Mouse (Mus musculus) lung, postnatal 10 days (tissue): Measurements from ENCODE around the gene Mvb12a.

Experiments
- DNase-seq: peaks from one replicate; pipeline ENCODE4 v3.0.0; 2021

Gene Mvb12a

GRCm38 (mm10) chr8:71527162-71527870 is 15.4 kb upstream of the Mvb12a start:
- DNase-seq, result no peak

- peak; percentile 72 for DNase-seq
Observed at GRCm38 (mm10) chr8:71528362-71529073, 14.2 kb upstream of the Mvb12a start.

DNA sequence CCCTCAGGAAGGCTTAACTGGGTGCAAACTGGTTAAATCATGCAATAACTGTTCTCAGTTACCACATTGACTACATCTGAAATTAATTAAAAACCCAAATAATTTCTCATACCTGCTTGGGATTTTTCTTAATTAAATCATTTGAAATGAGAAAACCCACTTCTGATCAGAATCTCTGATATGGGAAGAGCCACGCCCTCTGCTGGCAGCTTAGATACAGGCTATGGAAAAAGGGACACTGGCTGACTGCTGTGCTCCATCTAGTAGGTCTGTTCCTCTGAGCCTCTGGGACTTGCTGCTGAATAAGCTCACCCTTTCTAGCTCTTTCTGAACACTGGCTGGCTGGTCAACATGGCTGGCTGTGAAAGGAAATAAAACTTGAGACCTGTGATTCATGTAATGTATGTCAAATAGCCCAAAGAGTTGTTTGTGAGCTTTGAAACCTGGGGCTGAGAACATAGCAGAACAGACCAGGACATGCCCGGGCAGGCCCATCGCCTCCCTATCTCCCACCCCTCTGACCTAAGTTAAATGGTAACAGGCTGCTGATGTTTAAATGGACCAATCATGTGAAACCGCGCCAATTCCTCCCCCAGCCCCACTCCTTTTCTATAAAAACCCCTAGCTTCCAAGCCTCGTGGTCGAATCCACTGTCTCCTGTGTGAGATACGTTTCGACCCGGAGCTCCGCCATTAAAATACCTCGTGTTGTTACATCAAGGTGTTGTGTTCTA is 11.8 kb upstream of the Mvb12a start:
- DNase-seq, result peak; percentile 45

GRCm38 (mm10) chr8:71534263-71534810 is 8.4 kb upstream of the Mvb12a start:
- DNase-seq, result no peak

DNA sequence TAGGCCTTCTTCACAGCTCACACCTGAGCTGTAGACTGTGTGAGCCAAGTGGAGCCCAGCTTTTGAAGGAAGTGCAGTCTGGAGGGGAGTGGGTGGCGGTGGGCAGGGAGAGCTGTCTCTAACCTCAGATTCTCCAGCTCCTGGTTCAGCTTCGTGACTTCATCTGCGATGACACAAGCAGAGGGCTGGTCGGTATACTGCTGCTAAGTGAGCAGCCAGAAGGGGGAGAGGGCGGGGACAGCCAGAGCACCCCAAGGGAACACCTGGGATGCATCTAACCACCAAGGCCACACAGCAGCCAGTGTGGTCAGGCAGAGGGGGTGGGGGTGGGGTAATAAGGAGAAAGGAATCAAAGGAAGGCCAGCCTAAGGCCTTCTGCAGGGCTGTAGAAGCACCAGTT is 7.1 kb upstream of the Mvb12a start:
- DNase-seq, result no peak

DNA sequence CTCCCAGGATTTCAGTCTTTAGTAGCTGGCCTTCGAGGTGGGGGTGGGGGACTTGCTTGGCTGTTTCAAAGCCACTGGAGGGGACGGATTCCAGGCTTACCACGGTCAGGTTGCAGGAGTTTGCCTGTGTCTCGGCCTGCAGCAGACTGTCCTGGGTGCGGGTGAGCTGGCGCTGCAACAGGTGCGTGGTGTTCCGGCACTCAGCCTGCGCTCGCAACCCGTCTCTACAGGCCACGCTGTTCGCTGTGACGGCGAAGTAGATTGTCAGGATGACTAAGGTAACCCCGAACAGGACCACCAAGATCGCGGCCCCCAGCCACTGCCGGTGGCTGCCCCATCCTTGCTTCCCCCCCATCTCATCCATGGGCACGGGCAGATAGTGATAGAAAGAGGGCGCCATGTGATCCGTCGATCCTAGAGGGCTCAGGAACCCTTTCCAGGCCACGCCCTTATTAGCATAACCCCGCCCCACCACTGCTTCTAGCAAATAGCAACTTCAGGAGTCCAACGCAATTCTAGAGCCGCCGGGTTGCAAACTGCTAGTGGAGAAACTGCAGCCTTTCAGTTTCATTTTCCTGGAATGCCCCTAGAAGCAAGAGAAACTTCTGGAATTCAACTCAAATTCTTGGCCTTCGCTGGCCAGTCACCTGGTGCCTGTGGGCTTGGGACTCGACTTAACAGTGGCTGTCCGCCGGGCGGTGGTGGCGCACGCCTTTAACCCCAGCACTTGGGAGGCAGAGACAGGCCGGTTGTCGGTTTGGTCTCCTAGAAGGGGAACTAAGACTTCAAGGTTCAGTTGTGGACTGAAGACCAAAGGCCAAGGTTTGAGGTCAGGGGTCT is 5.5 kb upstream of the Mvb12a start, which contains the start of gene Bst2:
Gene Bst2, minus strand, starts transcription at position 429 of the 840 bp plus-strand sequence.
- peak; percentile 96 for DNase-seq

DNA sequence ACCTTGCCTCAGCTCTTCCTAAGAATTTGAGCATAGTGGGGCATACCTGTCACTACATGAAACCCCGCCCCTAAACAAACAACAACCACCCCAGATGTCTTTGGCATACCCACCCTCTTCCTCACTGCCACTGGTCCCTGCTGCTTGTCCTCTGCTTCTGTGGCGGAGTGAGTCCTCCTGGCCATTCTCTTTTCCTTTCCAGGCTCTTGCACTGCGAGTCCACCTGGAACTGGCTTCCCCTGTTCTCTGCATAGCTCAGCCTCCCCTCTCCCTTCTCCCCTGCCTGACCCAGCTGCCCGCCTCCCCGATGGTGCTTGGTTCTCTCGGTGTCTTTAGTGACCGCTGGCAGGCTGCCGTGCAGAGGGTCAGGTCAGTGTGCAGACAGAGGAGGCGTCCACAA is 1.0 kb downstream of the Mvb12a start:
- no peak for DNase-seq

DNA sequence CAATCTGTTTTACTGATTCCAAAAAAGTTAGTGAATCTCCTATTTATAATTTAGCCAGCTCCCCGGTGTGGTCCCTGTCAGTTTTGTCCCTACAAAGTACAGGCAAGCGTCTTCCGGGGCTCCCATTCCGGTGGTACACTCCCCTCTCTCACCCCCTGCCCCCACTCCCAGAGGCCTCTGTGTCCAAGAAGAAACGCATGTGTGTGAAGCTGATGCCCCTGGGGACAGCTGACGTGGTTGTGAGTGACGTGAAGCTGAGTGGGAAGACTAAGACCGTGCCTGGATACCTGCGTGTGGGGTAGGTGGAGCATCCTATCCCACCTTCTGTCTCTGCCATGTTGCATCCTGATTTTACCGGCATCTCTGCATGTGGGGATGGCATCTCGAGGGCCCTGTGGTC is 2.3 kb downstream of the Mvb12a start:
- DNase-seq, result no peak

DNA sequence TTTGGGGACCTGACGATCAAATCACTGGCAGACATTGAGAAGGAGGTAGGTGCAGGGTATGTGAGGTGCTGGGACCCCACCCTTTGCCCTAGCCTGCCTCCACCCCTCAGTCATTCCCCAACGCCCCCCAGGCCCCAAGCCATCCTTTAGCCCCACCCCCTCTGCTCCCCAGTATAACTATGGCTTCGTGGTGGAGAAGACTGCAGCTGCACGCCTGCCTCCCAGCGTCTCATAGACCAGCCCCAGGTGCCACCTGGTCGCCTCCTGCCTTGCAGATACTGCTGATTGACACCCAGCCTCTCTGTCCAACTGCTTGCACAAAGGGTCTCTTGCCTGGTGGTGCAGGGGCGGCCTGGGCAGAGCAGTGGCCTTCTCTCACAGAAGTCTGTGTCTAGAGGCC is 4.9 kb downstream of the Mvb12a start:
- DNase-seq, result no peak

DNA sequence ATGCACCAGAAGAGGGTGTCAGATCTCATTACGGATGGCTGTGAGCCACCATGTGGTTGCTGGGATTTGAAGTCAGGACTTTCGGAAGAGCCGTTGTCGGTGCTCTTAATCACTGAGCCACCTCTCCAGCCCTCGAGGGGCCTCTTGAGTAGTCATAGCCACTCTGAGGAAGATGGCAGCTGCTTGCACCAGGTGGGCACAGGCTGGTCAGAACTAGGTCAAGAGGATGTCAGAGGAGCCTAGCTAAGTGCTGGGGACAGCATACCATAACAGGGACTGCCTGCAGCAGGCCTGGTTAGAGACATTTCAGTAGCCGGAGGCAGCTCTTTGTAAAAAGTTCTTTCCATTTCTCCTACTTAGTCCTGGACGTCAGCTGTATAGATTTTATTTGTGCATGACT is 8.0 kb downstream of the Mvb12a start:
- no peak for DNase-seq

GRCm38 (mm10) chr8:71552770-71553169 is 10.0 kb downstream of the Mvb12a start:
- no peak for DNase-seq

- no peak for DNase-seq
Observed at GRCm38 (mm10) chr8:71554001-71554400, 11.3 kb downstream of the Mvb12a start.

DNA sequence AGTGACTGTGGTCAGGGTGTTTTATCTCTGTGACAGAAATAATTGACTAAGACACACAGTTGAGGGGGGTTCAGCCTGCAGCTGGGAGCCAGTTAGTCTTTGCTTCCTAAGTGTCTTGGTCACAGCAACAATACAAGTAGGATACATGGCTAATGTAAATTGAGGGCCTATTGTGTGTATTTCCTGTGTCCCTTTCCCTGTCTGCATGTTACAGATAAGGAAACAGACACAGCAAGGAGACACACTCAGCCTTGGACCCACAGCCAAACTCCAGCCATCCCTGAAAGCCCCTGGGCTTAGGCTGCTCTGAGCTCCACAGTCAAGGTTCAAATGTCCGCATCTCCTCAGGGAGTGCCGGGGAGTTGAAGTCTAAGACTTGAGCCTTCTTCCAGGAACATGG is 11.9 kb downstream of the Mvb12a start:
- DNase-seq, result no peak

GRCm38 (mm10) chr8:71558071-71558957 is 15.6 kb downstream of the Mvb12a start, which contains the start of gene Tmem221:
TSS of gene Tmem221 (minus strand) at chr8:71558871.
- no peak for DNase-seq

DNA sequence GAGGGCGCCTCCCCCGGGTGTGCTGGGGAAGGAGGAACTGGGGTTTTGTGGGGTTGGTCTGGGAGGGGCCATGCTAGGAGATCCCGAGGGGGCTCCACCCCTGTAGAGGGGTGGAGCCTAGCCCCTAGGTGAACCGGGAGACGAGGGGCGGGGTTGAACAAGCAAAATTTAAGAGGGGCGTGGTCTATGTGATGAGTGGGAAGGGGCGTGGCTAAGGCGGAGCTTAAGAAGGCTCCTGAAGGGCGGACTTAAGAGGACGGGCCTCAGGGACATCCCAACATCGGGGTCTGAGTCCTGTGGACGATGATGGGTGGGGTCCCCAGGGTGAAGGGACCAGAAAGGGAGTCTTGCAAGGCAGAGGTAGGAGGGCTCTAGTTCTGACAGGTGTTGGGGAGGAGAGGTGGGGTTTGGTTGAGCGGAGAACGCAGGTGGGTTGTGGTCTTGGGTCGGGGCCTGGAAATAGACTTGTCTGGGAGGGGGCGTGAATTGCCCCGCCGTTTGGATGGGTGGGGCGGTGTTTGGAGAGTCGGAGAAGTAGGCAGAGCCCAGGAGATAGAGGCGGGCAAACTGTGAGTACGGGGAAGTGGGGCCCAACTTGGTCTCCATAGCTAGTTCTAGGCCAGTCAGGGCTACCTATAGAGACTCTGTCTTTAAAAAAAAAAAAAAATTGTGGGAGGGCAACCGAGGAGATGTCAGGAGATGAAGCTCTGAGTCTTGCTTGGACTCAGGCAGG is 16.4 kb downstream of the Mvb12a start:
- peak; percentile 90 for DNase-seq

- DNase-seq, result no peak
Observed at GRCm38 (mm10) chr8:71560071-71560470, 17.3 kb downstream of the Mvb12a start.

GRCm38 (mm10) chr8:71560765-71561164 is 18.0 kb downstream of the Mvb12a start:
- no peak for DNase-seq

DNA sequence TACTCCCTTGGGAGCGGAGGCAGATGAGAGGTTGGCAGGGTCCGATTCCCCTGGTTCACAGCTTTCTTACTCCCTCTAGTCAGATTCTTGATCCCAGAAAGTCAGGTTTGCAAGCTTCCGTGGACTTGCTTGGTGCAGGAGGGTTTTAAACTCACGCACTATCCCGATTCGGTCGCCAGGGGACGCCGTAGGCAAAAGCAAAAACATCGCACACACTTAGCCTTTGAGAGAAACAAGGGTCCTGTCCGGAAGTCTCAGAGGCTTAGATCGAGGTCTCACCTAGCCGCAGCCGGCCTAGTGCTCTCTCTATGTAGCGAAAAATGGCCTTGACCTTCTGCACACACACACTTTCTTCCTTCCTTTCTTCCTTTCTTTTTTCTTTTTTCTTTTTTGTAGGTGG is 18.7 kb downstream of the Mvb12a start:
- peak; percentile 74 for DNase-seq

DNA sequence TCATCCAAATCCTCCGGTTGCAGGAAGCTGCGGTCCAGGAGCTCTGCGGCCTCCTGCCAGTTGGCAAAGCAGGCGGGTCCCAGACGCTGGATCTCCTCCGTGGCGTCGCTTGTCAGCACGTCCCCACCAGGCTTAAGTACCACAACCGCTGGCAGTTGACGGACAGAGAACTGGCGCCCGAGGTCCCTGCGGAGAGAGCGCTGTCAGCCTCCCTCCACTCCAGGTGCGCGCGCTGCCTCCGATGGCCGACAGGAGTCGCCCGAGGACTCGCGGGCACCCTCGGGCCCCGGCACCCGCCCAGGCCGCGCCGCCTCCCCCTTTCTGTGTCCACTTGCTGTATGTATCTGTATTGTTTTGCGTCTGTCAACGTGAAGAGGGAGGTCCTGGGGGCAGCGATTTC is 20.0 kb downstream of the Mvb12a start:
- DNase-seq, result peak; percentile 89

GRCm38 (mm10) chr8:71563992-71564391 is 21.3 kb downstream of the Mvb12a start:
- no peak for DNase-seq

DNA sequence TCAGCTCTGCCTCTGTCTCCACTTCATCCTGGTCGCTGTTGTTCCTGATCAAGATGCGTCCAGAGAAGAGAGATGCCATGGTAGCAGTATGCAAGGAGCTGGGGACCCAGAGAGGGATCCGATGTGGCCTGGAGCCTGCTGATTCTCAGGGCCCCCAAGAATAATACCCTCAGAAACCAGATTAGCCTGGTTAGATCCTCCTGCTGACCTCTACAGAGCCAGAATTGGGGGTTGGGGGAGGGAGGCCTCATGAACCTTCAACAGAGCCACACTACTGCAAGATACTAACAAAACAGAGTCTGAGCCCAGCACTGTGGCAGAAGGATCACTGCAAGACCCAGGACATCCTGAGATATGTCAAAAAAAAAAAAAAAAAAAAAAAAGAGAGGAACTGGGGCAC is 23.8 kb downstream of the Mvb12a start, which contains the start of gene Nxnl1:
Gene Nxnl1, minus strand, starts transcription at position 101 of the 400 bp plus-strand sequence.
- no peak for DNase-seq
